Mouse (Mus musculus): Measurements from ENCODE around the gene Gm3047. TPM values are rescaled to one million over a fixed set of nuclear protein-coding genes. Genes with fewer than 3 reads are reported as not detected.
"Not testable (repeated sequence)": the region's sequence is repeated elsewhere in the genome, so short reads cannot be mapped to it uniquely, and the experiment has no call there.

The Gm3047 gene
- not detected for total RNA-seq (2021)
- long read RNA-seq, experiment 1 = 0 reads
- long read RNA-seq, experiment 2 = 0 reads

GRCm38 (mm10) chr14:4555105-4555504 lies at the start of gene Gm3047:
Gm3047 (plus strand) TSS chr14:4555405.
- not testable (repeated sequence) for DNase-seq (ENCODE audit: low spot score in 2 of 2)

Other genes starting within 250 kb of the Gm3047 start
- not detected for gene Gm3149, start 238.1 kb upstream of the Gm3047 start, total RNA-seq (2021)
- not detected for gene 2610042L04Rik, start 220.6 kb upstream of the Gm3047 start, total RNA-seq (2021)
- gene Gm3159, start 157.9 kb upstream of the Gm3047 start, total RNA-seq (2021) = not detected
- gene Gm3164, start 140.0 kb upstream of the Gm3047 start, total RNA-seq (2021) = not detected
- not detected for gene Gm3173, start 124.4 kb upstream of the Gm3047 start, total RNA-seq (2021)
- not detected for gene Gm3182, start 73.7 kb upstream of the Gm3047 start, total RNA-seq (2021)
- not detected for gene Gm8159, start 76.9 kb downstream of the Gm3047 start, total RNA-seq (2021)
- not detected for gene Gm3239, start 108.8 kb downstream of the Gm3047 start, total RNA-seq (2021)
- not detected for gene Gm7876, start 153.8 kb downstream of the Gm3047 start, total RNA-seq (2021)
- gene Gm3252, start 171.4 kb downstream of the Gm3047 start, total RNA-seq (2021) = not detected
- gene Gm9602, start 220.9 kb downstream of the Gm3047 start, total RNA-seq (2021) = not detected